Mouse (Mus musculus): ENCODE measurements around the gene Map2k5.

- TF ChIP-seq POLR2A (IDR thresholded peaks at IDR 0.05; ENCODE audit: low read depth, low read length), result no peak
- TF ChIP-seq CTCF (conservative IDR thresholded peaks at IDR 0.05; ENCODE audit: insufficient read depth, insufficient read length, low read depth, low read length), result no peak
Measured at GRCm38 (mm10) chr9:63136241-63136640, 241.5 kb downstream of the Map2k5 start.
